Mouse (Mus musculus) adrenal gland, postnatal 25 days (tissue): ENCODE results near the gene Tpra1. TPM values are rescaled to one million over a fixed set of nuclear protein-coding genes. Genes with fewer than 3 reads are reported as not detected.

ENCODE experiments used
- DNase-seq: peaks from one replicate; pipeline ENCODE4 v3.0.0; 2021; ENCODE audit warnings: mixed read lengths
- total RNA-seq: library from RNA; stranded (reverse); gene quantifications from 2 replicates; pipeline ENCODE4 v1.2.3, GENCODE M21; 2021

Gene Tpra1
- total RNA-seq, 1 experiment from 2014 or later = 136 TPM

GRCm38 (mm10) chr6:88926870-88927269 is 24.8 kb downstream of the Tpra1 start:
- peak; percentile 54 for DNase-seq

GRCm38 (mm10) chr6:88927595-88927994 is 25.5 kb downstream of the Tpra1 start:
- peak; percentile 82 for DNase-seq

- peak; percentile 4 for DNase-seq
These were observed 26.0 kb downstream of the Tpra1 start for GRCm38 (mm10) chr6:88928026-88928425.

- peak; percentile 80 for DNase-seq
These were observed 26.5 kb downstream of the Tpra1 start for GRCm38 (mm10) chr6:88928576-88928975.

GRCm38 (mm10) chr6:88929451-88929850 is 27.4 kb downstream of the Tpra1 start:
- peak; percentile 0 for DNase-seq

- no peak for DNase-seq
These were observed 28.0 kb downstream of the Tpra1 start for GRCm38 (mm10) chr6:88930049-88930448.

- no peak for DNase-seq
These were observed 29.4 kb downstream of the Tpra1 start for GRCm38 (mm10) chr6:88931449-88931848.

GRCm38 (mm10) chr6:88934132-88934531 is 32.1 kb downstream of the Tpra1 start:
- DNase-seq = no peak

- DNase-seq = no peak
These were observed 32.8 kb downstream of the Tpra1 start for GRCm38 (mm10) chr6:88934816-88935215.

GRCm38 (mm10) chr6:88935735-88936276 is 33.8 kb downstream of the Tpra1 start:
- DNase-seq = peak; percentile 30

GRCm38 (mm10) chr6:88936342-88937213 is 34.5 kb downstream of the Tpra1 start:
- DNase-seq = no peak

- DNase-seq = no peak
These were observed 35.1 kb downstream of the Tpra1 start for GRCm38 (mm10) chr6:88937214-88937549.

- DNase-seq = no peak
These were observed 36.1 kb downstream of the Tpra1 start for GRCm38 (mm10) chr6:88937971-88938663.

- no peak for DNase-seq
These were observed 36.6 kb downstream of the Tpra1 start for GRCm38 (mm10) chr6:88938664-88939055.

GRCm38 (mm10) chr6:88939281-88940089 is 37.4 kb downstream of the Tpra1 start:
- DNase-seq = peak; percentile 27

GRCm38 (mm10) chr6:88940090-88940916 is 38.3 kb downstream of the Tpra1 start:
- no peak for DNase-seq

GRCm38 (mm10) chr6:88941628-88942027 is 39.6 kb downstream of the Tpra1 start:
- no peak for DNase-seq

- DNase-seq = no peak
These were observed 40.5 kb downstream of the Tpra1 start for GRCm38 (mm10) chr6:88942595-88942994.

- DNase-seq = no peak
These were observed 41.6 kb downstream of the Tpra1 start for GRCm38 (mm10) chr6:88943666-88944065.

- no peak for DNase-seq
These were observed 44.4 kb downstream of the Tpra1 start for GRCm38 (mm10) chr6:88946442-88946841.

- DNase-seq = no peak
These were observed 45.7 kb downstream of the Tpra1 start for GRCm38 (mm10) chr6:88947771-88948170.
